Mouse (Mus musculus): ENCODE results near the gene Cxxc4.

Gene Cxxc4

DNA sequence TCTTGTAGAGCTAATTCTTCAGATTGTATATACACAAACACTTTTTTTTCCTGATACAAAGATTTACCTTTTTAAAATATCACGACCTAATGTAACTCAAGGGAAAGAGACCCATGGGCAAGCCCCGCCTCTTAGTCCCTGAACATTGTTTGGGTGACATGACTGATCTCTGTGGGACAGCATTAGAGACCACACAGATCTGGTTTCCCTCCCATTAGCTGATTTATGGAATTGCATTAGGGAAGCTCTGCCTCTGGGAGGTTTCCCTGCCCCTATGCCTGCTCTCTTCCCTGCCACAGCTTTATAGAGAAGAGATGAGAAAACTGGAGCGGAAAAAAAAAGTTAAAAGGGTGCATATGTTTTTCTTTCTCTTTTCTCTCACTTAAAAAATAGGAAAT, 7.6 kb downstream of the Cxxc4 start:
- no peak for DNase-seq (ENCODE audit: low read depth, low spot score)

DNA sequence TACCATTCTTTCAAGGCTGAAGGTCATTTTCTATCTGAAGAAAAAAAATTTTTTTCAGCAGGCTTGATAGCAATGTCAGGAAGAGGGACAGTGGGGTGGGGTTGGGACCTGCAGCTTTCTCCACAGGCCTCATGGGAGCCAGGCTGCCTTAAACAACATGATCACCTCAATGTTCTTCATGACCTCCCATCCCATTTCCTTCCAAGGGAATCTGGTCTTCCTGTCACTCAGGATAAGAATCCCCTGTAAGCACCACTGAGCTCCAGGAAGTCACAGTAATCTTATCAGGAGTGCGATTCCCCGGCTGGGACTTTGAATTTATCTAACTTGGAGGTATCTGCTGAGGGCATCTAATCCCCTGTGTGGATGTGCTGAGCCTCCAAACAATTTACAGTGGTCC, 17.9 kb downstream of the Cxxc4 start:
- DNase-seq (ENCODE audit: low read depth, low spot score) = no peak

DNA sequence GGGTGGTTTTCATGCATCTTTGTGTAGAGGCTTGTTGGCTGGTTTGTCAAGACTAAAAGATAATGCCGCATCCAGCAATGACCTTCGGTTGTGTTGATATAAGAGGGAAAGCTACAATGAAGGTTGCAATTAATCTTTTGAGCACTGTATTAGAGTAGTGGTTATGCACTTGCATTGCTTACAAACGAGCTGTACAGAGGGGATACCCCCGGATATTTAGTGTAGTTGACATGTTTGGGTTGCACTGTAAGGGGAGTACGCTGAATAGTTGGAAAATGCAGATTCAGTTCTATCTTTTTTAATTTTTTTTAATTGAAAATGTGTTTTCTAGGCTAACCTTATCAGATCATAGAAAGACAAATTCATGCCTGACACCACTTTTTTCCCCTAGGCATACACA, 22.4 kb downstream of the Cxxc4 start:
- no peak for DNase-seq (ENCODE audit: low read depth, low spot score)

DNA sequence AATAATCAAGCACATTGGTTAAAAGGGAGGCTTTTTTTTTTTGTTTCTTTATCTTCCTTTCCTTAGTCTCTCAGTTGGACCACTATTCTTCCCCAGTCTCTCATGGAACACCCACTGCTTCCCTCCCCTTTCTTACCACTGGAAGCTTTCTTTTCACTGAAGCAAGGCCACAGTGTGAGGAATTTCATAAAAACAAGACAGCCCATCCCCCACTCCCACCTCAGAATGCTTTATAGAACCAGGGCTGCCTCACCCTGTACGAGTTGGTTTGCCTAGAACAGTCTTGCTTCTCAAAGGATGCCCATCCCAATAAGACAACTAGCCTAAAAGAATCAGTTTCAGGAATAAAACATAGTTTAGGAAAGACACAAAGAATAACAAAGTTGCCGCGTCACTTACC, 23.0 kb downstream of the Cxxc4 start:
- no peak for DNase-seq (ENCODE audit: low read depth, low spot score)

DNA sequence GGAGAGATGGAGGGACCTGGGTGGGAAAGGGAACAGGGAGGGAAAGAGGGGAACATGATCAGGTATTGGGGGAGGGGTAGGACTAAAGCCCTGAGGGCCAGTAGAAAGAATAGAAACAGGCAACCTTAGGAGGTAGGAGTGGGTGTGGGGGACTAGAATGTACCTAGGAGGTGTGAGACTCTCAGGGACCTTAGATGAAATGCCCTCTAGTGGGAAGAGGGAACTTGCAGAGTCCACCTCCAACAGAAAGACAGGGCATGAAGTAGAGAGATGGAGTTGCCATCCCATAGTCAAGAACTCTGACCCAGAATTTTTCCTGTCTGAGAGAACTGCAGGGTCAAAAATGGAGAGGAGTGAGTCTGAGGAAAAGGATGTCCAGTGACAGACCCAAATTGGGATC, 43.4 kb downstream of the Cxxc4 start:
- no peak for DNase-seq (ENCODE audit: low read depth, low spot score)

DNA sequence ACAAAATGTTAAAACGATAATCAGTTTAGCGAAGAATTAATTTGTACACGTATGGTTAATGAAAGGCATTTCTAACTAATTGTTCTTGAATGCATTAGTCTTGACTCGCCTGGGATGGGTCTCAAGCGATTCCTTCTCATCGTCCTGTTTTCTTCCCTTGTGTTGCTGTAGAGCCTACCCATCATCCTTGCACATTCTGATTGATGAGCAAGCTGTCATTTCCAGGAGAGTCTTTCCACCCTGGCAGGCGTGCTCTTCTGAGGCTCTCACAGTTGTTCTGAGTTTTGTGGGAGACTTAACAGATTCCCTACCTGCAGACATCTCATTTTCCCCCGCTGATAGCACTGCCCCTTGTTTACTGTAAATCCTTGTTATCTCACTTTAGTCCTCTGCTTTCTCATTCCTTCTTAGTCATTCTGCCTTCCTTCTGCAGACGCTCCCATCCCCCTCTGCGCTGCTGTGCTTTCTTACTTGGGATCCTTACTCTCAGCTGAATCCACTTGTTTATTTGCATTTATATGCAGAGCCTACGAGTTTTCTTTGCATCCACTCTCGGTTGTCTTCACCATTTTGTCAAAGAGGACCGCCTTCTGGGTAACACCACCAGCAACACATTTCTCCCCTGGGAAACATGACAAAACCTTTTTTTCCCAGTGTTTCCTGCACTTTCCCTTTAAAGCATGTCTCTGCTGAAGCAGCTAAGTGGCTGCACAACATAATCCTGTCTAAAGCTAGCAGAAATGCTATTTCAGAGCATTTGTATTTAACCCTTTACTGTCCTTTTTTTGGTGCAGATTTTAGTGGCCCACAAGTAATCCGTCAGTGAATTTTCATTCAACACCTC, 45.5 kb downstream of the Cxxc4 start:
- DNase-seq (ENCODE audit: low read depth, low spot score) = no peak

DNA sequence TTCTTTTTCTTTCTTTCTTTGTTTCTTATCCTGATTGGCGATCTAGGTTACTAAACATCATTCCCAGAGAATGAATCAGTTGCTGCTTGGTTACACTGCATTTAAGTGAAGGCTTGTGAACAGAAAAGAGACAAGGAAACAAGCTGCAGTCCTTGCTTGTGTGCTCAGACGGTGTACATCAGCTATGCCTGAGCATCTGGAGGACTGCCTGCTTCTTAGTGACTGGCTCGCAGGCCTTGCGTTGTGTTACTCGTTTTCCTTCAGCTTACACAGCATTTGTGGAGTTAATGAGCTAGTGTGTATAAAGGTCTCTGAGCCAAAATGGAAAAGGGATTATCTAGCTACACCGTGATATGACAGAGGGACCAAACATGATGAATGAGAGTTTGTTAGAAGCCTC, 58.9 kb downstream of the Cxxc4 start:
- DNase-seq (ENCODE audit: low read depth, low spot score) = no peak

DNA sequence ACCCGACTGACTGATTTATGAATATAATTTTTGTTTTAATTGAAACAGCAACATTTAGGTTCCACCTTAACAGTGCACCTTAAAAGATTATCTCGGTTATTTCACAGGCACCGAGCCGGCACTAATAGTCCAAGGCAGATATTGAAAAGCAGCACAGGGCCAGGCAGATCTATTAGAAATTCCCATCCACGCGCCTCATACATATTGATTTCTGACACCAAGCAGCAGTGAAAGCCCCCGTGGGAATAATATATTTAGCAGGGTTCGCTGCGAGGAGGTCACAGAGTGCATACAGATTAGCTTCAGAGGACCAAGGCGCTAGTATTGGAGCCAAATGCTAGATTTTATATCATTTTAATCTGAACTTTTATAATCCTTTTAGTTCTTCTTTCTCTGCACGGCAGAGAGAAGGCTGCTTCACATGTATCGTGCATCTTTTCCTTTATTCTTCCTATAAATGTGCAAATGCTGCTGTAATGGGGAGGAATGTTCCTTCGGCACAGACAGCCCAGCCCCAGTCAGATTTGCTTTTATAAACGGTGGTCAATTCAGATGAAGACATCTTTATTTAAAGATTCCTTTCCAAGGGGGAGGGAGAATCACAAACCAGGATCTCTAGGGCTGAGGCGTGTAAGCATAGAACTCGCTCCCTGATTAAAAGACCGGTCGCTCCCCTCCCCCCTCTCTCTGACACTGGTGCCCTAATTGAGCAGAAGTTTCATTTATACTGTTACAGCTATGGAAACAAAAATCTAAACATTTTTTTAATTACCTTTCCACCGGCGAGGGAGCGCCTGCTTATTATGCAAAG, 66.6 kb downstream of the Cxxc4 start:
- peak; percentile 32 for DNase-seq (ENCODE audit: low read depth, low spot score)

DNA sequence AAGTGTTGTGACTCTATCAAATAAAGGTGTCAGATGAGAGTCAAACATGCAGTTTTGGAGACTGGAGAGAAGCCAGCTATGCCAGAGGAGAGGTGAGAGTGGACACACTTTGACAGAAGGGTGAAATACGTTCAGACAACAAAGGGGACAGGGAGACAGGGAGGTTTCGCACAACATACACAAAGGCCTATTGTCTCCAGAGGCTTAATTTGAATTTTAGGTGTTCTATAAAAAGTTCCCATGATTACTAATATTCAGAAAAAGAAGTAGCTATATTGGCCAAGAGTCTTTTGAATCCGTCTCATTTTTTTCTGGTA, 67.2 kb downstream of the Cxxc4 start:
- no peak for DNase-seq (ENCODE audit: low read depth, low spot score)

DNA sequence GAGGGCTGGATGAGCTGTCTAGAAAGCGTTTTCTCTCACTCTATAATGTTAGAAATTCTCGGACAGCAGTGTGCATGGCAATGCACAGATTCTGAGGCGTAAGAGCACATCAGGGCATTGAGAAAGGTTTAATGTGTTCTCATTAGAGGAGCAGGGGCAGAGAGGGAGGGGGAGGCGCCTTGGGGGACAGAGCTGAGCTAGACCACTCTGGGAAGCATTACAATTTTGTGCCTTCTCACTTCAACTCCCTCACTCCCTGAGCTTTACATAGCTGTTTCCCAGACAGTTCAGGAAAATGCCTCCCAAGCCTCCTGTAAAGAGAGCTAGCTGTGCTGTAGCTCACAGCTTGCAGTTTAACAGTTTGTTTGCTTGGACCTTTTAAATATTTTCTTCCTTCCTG, 70.2 kb downstream of the Cxxc4 start:
- no peak for DNase-seq (ENCODE audit: low read depth, low spot score)

DNA sequence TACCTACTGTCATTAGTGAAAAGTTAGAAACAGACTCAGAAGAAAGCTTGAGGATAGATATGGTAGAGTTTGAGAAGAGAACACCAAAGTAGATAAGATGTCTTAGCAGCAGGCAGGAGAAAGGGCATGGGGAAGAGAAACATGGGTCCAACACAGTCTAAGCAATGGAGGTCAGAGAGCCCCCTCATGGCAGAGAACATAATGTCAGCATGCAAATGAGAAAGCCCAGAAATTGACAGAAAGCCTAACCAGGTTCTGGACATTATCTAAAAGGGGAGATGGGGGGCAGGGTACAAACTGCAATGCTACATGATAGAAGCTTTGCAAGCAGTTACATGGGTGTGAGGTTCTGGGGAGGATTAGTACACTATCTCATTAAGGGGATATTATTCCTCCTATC, 71.5 kb downstream of the Cxxc4 start:
- no peak for DNase-seq (ENCODE audit: low read depth, low spot score)
